Mouse (Mus musculus) limb, embryonic 14.5 days (tissue): ENCODE data around the gene Rbfox3. TPM values are rescaled to one million over a fixed set of nuclear protein-coding genes. Genes with fewer than 3 reads are reported as not detected.

Experiments used
- ATAC-seq: fragments of 200-750 bp; cut with Nextera tagmentation; 2 replicates; pipeline ENCODE4 v1.8.0; 2017; ENCODE audit warnings: low read depth, moderate number of reproducible peaks, moderate TSS enrichment; ENCODE audit not compliant: low FRiP score
- DNase-seq: peaks from one replicate; pipeline ENCODE4 v3.0.0-alpha.2; 2015; ENCODE audit warnings: low spot score
- H3K27ac ChIP-seq: fragments of 300-500 bp; sonication (generic); replicated peaks from 2 replicates; pipeline ENCODE4 v1.5.1; 2014; ENCODE audit warnings: low read depth, mild to moderate bottlenecking, low read length, moderate library complexity, mixed read lengths
- H3K27me3 ChIP-seq: fragments of 300-500 bp; sonication (generic); 2 replicates; pipeline ENCODE4 v1.6.1; 2014; ENCODE audit warnings: low read length, mixed read lengths; ENCODE audit not compliant: control insufficient read depth, insufficient read depth
- H3K36me3 ChIP-seq: fragments of 300-500 bp; sonication (generic); 2 replicates; pipeline ENCODE4 v1.6.1; 2014; ENCODE audit warnings: mild to moderate bottlenecking, low read length, moderate library complexity, mixed read lengths; ENCODE audit not compliant: control insufficient read depth, insufficient read depth
- H3K4me1 ChIP-seq: fragments of 300-500 bp; sonication (generic); 2 replicates; pipeline ENCODE4 v1.6.1; 2014; ENCODE audit warnings: antibody characterized with exemption, low read length, mixed read lengths; ENCODE audit not compliant: control insufficient read depth, insufficient read depth
- H3K4me2 ChIP-seq: fragments of 300-500 bp; sonication (generic); replicated peaks from 2 replicates; pipeline ENCODE4 v1.6.1; 2014; ENCODE audit warnings: low read depth, mild to moderate bottlenecking, low read length, moderate library complexity; ENCODE audit not compliant: severe bottlenecking
- H3K4me3 ChIP-seq: fragments of 300-500 bp; sonication (generic); replicated peaks from 2 replicates; pipeline ENCODE4 v1.5.1; 2014; ENCODE audit warnings: low read length
- H3K9ac ChIP-seq: fragments of 300-500 bp; sonication (generic); 2 replicates; pipeline ENCODE4 v1.6.1; 2014; ENCODE audit warnings: mild to moderate bottlenecking, low read depth, low read length, moderate library complexity; ENCODE audit not compliant: severe bottlenecking
- H3K9me3 ChIP-seq: fragments of 300-500 bp; sonication (generic); 2 replicates; pipeline ENCODE4 v1.6.1; 2016; ENCODE audit warnings: low read length; ENCODE audit not compliant: control insufficient read depth
- POLR2A ChIP-seq: fragments of 200-500 bp; IDR thresholded peaks from 2 replicates; pipeline ENCODE4 v1.8.0; 2012; ENCODE audit warnings: inconsistent platforms, mild to moderate bottlenecking, moderate library complexity, borderline replicate concordance; ENCODE audit not compliant: insufficient read depth, insufficient read length; ENCODE audit errors: extremely low read depth
- WGBS: fragments of 180-500 bp; shearing (Covaris S2); extraction: QIAGEN DNeasy Blood & Tissue Kit; methylation state at CpG from one replicate; pipeline ENCODE4 v1.1.7; 2014; 5-methylcytosine and 5-hydroxymethylcytosine counted together
- microRNA-seq: library from miRNA; unstranded; fragments of <30 nt; microRNA quantifications from one replicate; pipeline ENCODE4, GENCODE M21; 2016
- polyA plus RNA-seq, 2 experiments: library from polyadenylated mRNA; depleted of rRNA in 1 of 2; stranded (reverse) in 1 of 2; unstranded in 1 of 2; fragments of >200 nt; fragmentation: Nextera tagmentation in 1 of 2; extraction: Ambion mirVana in 1 of 2; gene quantifications; 2 replicates each; pipeline versions ENCODE4 v1.2.1 to v1.2.3; 2012 to 2014

The Rbfox3 gene
- polyA plus RNA-seq, 2 experiments = 0.43 to 0.44 TPM

DNA sequence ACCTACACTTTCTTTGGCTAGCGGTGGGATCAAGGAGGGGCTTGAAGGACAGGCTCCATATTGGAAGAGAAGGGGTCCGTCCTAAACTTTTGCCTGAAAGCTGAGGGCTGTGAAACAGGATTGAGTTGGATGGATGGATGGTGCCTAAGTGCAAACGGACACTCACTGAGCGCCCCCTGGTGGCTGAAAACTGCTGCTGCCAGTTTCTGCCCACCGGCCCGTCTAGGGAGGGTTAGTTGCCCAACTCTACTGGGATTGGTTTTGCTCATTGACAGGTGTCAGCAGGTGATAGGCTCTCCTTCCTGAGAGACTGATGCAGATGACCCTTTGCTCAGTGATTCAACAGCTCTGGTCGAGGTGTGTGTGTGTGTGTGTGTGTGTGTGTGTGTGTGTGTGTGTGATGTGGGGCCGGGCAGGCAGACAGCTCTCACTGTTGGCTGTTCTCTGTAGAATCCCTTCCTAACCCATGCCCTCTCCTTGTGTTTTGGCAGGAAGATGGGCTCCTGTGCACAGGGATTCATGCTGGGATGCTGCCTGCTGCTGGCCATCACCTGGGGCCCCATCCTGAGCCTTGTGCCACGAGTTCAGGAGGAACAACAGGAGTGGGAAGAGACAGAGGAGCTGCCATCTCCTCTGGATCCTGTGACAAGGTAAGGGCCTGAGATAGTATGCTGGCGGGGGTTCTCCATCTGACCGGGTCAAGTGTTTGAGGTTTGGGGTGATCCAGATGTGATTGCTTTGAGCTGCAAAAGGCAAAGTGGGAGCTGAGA lies 468.0 kb downstream of the Rbfox3 start:
- Histone ChIP-seq H3K27ac (no peak overlapping the region), H3K27me3 (no peaks in the 10 kb centered on the region), H3K4me1 (peaks cover 8% of the 10 kb centered on the region; the same call in 1 of the 2 replicates), H3K4me2 (no peak overlapping the region), H3K36me3 (no peaks in the 10 kb centered on the region; the same call in 1 of the 2 replicates), H3K9me3 (no peaks in the 10 kb centered on the region), H3K9ac (no peak overlapping the region), H3K4me3 (no peak overlapping the region)
- 35% methylated on average over 11 of the region's 11 CpGs for WGBS
- peak; percentile 74 for DNase-seq
- no peak for TF ChIP-seq POLR2A
- ATAC-seq = peak; percentile 53; the same call in 1 of the 2 replicates

DNA sequence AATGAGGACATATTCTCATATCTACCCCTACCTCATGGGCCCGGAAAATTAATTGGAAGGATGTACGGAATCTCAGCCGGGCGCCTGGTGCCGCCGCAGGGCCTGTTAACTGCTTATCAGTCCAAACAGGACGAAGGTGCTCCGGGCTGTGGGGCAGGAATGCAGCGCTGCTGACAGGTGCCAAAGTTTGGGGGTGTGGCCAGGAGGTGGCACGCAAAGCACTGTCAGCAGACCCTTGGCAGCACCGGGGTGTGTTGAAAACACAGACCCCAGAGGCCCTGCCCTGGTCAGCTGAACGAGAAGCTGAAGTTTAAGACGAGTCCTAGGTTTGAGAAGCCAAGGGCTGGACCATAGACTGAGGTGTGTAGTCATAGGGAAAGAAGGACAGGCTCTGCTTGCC lies 468.7 kb downstream of the Rbfox3 start:
- no peak for ATAC-seq
- no peak for DNase-seq
- peaks cover 8% of the 10 kb centered on the region; the same call in 1 of the 2 replicates for H3K4me1 ChIP-seq
- H3K4me2 ChIP-seq = no peak overlapping the region
- no peak overlapping the region for H3K4me3 ChIP-seq
- H3K27me3 ChIP-seq = no peaks in the 10 kb centered on the region
- no peak overlapping the region for H3K9ac ChIP-seq
- TF ChIP-seq POLR2A = no peak
- no peaks in the 10 kb centered on the region for H3K9me3 ChIP-seq
- no peak overlapping the region for H3K27ac ChIP-seq
- 70% methylated on average over 13 of the region's 13 CpGs for WGBS
- H3K36me3 ChIP-seq = no peaks in the 10 kb centered on the region; the same call in 1 of the 2 replicates

Small RNAs within 50 kb of the gene (microRNA-seq; reads per million reads assigned to microRNA genes)
- not detected for gene Gm25040

Other genes starting within 250 kb of the Rbfox3 start
- 0.05 and 0.08 TPM in 2 replicates for gene Enpp7, start 76.6 kb upstream of the Rbfox3 start, polyA plus RNA-seq (2012; rRNA removed)
- gene Enpp7, start 76.6 kb upstream of the Rbfox3 start, polyA plus RNA-seq (2014; fragmentation: Nextera tagmentation; extraction: Ambion mirVana) = not detected in 2 replicates
- 35.7 and 40.4 TPM in 2 replicates for gene Cbx2, start 111.4 kb upstream of the Rbfox3 start, polyA plus RNA-seq (2012; rRNA removed)
- gene Cbx2, start 111.4 kb upstream of the Rbfox3 start, polyA plus RNA-seq (2014; fragmentation: Nextera tagmentation; extraction: Ambion mirVana) = 29.1 and 35.5 TPM in 2 replicates
- 6.9 and 7.2 TPM in 2 replicates for gene Cbx8, start 129.4 kb upstream of the Rbfox3 start, polyA plus RNA-seq (2012; rRNA removed)
- gene Cbx8, start 129.4 kb upstream of the Rbfox3 start, polyA plus RNA-seq (2014; fragmentation: Nextera tagmentation; extraction: Ambion mirVana) = 10.1 and 12.6 TPM in 2 replicates
- 23.1 and 24.3 TPM in 2 replicates for gene Cbx4, start 174.6 kb upstream of the Rbfox3 start, polyA plus RNA-seq (2012; rRNA removed)
- gene Cbx4, start 174.6 kb upstream of the Rbfox3 start, polyA plus RNA-seq (2014; fragmentation: Nextera tagmentation; extraction: Ambion mirVana) = 10.9 and 11.4 TPM in 2 replicates